Mouse (Mus musculus) left cerebral cortex, postnatal 10 days (tissue): ENCODE measurements at regions not wholly inside any gene's neighbourhood (a gene's known extent, or its start where the extent isn't known, plus 50 kb on each side); places are given as distances from the start of the nearest gene placed in this dataset.
A peak's percentile ranks its signal among the peaks of the same experiment; 100 is the strongest.
"Not testable (repeated sequence)": the region's sequence is repeated elsewhere in the genome, so short reads cannot be mapped to it uniquely, and the experiment has no call there.

ENCODE experiments used
- DNase-seq, 2 experiments: peaks; one replicate each; pipeline ENCODE4 v3.0.0; 2021 to 2022; ENCODE audit warnings: low spot score in 2 of 2, mixed read lengths in 1 of 2; ENCODE audit errors: extremely low spot score in 1 of 2
- intact Hi-C: fragments of 180-260 bp; cut with DNase I; formaldehyde crosslinking; loops from one replicate; pipeline ENCODE4 v1.15.1; 2025

DNA sequence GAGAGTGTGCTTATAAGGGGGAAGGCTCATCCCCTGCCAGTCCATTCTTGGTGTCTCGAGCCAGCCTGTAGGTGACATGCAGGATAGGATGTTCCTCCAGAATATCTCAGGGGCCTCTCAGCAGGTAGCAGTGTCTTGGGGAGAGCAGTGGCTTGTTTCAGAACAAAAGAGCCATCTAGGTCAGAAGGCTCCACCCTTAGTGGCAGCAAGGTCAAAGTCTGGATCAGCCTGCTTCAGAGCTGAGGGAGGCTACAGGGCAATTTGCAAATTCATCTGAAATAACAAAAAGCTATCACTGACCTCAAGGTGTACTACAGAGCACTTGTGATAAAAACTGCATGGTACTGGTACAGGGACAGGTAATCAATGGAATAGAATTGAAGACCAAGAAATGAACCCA, 1679.5 kb downstream of the Stim2 start:
- DNase-seq, intact Hi-C loops: not testable (repeated sequence)

DNA sequence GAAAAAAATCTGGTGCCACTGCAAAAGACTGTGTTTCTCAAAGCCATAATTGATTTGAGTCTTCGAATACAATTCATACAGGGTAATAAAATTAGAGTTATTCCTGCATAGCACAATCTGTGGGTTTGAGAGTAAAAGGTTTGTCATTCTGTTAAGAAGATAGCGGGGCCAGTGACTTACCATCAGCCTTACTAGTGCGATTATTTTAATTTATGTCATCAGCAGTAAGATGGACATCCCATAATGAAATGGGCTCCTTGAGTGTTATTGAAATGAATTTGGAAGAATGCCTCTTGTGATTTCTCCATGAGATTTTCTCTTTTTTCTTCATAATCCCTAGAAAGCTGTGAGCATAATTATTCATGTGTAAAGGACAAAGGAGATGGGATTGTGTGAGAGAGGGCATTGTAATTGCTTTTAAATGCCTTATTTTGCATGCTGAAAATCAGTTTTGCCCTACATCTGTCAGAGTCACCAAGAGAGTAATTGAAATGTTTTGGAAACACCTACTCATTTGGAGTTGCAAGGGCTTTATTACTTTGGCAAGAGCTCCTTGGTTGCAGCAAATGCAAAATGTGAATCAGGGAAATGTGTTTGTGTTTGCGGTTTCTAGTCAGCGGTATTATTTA, 1692.9 kb downstream of the Stim2 start:
- intact Hi-C loops: no loop called here
- no peak for DNase-seq

DNA sequence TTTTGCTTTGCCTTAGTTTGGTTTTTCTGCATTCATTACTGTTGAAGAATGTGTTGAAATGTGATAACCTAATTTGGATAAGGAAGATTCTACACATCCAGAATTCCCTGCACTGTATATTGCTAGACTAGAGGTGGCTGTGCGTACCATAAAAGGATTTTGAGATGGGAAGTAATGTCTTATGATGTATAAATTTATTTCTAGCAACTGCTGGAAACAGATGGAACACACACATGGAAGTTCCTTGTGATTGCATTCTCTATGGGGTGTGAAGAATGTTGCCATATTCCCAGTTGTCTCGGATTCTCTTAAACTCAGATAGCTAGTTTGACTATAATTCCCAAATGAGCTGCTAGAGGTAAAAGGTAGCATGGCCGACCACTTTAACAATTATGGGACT, 1706.2 kb downstream of the Stim2 start:
- DNase-seq: peak in 1 of 2 experiments; percentile 0
- intact Hi-C loops: no loop called here

DNA sequence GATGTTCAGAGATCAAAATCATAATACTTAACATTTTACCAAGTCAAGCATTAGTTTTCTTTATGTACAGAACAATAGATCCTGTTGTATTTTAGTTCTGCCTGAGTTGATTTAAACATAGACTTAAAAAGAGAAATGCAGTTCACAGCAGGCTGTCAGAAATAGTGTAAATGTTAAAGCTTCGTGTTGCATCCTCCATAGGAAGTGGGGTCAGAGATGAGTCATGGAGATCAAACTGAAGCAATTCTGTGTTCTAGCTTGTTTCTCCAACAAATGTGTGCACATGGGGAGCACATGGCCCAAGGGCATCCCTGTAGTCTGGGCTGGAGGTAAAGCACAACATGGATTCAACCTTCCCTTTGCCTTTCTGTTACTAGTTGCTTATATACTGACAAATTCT, 1713.5 kb downstream of the Stim2 start:
- intact Hi-C loops: no loop called here
- DNase-seq: no peak

GRCm38 (mm10) chr5:55735143-55735542, 1736.8 kb downstream of the Stim2 start:
- no peak for DNase-seq
- intact Hi-C loops: no loop called here

DNA sequence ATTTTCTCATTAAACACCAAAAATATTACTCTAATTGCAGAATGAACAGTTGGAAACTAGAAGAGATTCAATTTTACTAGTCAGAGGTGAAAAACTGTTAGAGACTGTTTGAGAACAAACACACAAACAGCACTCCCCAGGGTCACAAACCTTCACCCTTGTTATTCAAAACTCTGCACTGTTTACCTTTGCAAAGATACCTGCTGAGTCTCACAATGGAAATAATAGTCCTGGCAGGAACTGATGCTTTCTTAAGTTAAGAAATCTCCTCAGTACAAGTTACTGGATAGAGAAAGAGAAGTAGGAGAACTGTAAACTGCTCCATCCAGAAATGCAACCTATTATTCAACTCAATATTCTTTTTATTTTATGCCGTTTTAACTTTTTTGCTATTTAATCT, 1763.5 kb downstream of the Stim2 start:
- intact Hi-C loops: no loop called here
- no peak for DNase-seq

DNA sequence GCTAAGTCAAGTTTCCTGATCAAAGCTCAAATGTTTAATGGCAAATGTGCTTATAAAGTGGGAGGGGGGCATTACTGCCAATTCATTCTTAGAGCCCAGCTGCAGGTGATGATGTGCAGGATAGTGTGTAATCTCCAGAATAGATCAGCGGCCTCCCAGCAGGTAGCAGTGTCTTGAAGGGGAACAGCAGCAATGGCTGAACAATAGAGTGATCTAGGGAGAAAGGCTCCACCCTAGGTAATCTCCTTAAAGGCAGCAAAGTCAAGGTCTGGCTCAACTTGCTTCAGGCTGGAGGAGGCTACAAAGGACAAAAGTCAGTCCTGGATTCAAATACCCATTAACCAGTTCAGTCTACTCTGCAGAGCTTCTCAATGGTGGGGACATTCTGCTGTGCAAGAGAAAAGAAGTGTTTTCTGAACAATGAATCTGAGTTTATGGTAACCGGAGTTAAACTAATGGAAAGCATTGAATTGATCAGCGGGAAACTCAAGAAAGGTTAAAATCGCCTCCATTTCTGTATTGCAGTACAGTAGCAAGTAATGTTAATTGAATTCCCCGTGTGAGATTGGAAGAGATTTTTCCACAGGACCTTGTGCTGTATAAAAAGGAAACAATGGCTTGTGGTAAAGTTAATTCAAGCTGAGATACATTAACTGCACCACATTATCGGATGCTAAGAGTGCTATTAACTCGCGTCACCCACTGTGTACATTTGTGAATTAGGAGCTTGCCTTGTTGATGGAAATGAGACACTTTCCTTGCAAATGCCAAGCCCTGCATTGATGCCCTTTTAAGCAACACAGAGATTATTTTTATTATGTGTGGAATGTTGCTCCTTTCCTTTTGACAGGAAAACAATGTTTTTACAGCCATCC, 1793.7 kb downstream of the Stim2 start:
- no peak for DNase-seq
- intact Hi-C loops: no loop called here

- intact Hi-C loops: no loop called here
- no peak for DNase-seq
These were observed 1794.4 kb downstream of the Stim2 start for GRCm38 (mm10) chr5:55792717-55793116.
